Mouse (Mus musculus) E14TG2a.4 (cell line): Measurements from ENCODE around the gene Stmn1.

ENCODE experiments used
- CTCF ChIP-seq: conservative IDR thresholded peaks from 2 replicates; pipeline ENCODE4 v1.5.1; 2014; ENCODE audit warnings: low read length
- NANOG ChIP-seq: IDR thresholded peaks from 2 replicates; pipeline ENCODE4 v1.6.1; 2014; ENCODE audit warnings: borderline replicate concordance, low read length, mixed read lengths
- POU5F1 ChIP-seq: IDR thresholded peaks from 2 replicates; pipeline ENCODE4 v1.6.1; 2014; ENCODE audit warnings: low read length, borderline replicate concordance

GRCm38 (mm10) chr4:134510845-134511411 is 42.8 kb downstream of the Stmn1 start, which contains the start of gene Aunip:
- TF ChIP-seq POU5F1 (no peak), CTCF (no peak), NANOG (no peak)
